Mouse (Mus musculus) midbrain, embryonic 10.5 days (tissue): ENCODE data around the gene Cdc7. TPM values are rescaled to one million over a fixed set of nuclear protein-coding genes. Genes with fewer than 3 reads are reported as not detected.

Source experiments
- DNase-seq: peaks from one replicate; pipeline ENCODE4 v3.0.0-alpha.2; 2017; ENCODE audit warnings: low spot score
- H3K27ac ChIP-seq: fragments of 300-500 bp; sonication (generic); replicated peaks from 2 replicates; pipeline ENCODE4 v1.5.1; 2016; ENCODE audit warnings: mild to moderate bottlenecking
- H3K27me3 ChIP-seq: fragments of 300-500 bp; sonication (generic); 2 replicates; pipeline ENCODE4 v1.6.1; 2016; ENCODE audit warnings: low read depth, mild to moderate bottlenecking; ENCODE audit not compliant: poor library complexity, severe bottlenecking
- H3K36me3 ChIP-seq: fragments of 300-500 bp; sonication (generic); 2 replicates; pipeline ENCODE4 v1.6.1; 2016; ENCODE audit warnings: mild to moderate bottlenecking, moderate library complexity
- H3K4me1 ChIP-seq: fragments of 300-500 bp; sonication (generic); 2 replicates; pipeline ENCODE4 v1.6.1; 2016
- H3K4me3 ChIP-seq: fragments of 300-500 bp; sonication (generic); 2 replicates; pipeline ENCODE4 v1.5.1; 2016; ENCODE audit warnings: mild to moderate bottlenecking, moderate library complexity
- H3K9me3 ChIP-seq: fragments of 300-500 bp; sonication (generic); replicated peaks from 2 replicates; pipeline ENCODE4 v1.6.1; 2016; ENCODE audit warnings: mild to moderate bottlenecking
- WGBS: fragments of 180-500 bp; shearing (Covaris S2); methylation state at CpG from one replicate; pipeline ENCODE4 v1.1.7; 2016; 5-methylcytosine and 5-hydroxymethylcytosine counted together
- polyA plus RNA-seq: library from polyadenylated mRNA; unstranded; fragments of >200 nt; fragmentation: Nextera tagmentation; extraction: Ambion mirVana; gene quantifications from 2 replicates; pipeline ENCODE4 v1.2.1, GENCODE M21; 2016

Cdc7 gene
- polyA plus RNA-seq, 1 experiment from 2014 or later: 63.5 TPM

- WGBS: 64% methylated on average over 2 of the region's 2 CpGs
- Histone ChIP-seq H3K27me3 (no peaks in the 10 kb centered on the region; the same call in 1 of the 2 replicates), H3K36me3 (no peaks in the 10 kb centered on the region), H3K9me3 (no peaks in the 10 kb centered on the region), H3K4me1 (peaks cover 33% of the 10 kb centered on the region), H3K4me3 (no peak overlapping the region), H3K27ac (no peak overlapping the region)
- DNase-seq: no peak
Measured at GRCm38 (mm10) chr5:107017544-107017943, 53.4 kb downstream of the Cdc7 start.

GRCm38 (mm10) chr5:107019057-107019456, 54.9 kb downstream of the Cdc7 start:
- H3K27ac ChIP-seq: no peak overlapping the region
- H3K4me1 ChIP-seq: peaks cover 27% of the 10 kb centered on the region
- H3K4me3 ChIP-seq: no peak overlapping the region
- 88% methylated on average over 5 of the region's 5 CpGs for WGBS
- H3K27me3 ChIP-seq: no peaks in the 10 kb centered on the region; the same call in 1 of the 2 replicates
- no peaks in the 10 kb centered on the region for H3K36me3 ChIP-seq
- H3K9me3 ChIP-seq: no peaks in the 10 kb centered on the region
- no peak for DNase-seq

- WGBS: 85% methylated on average over 6 of the region's 6 CpGs
- Histone ChIP-seq H3K27me3 (no peaks in the 10 kb centered on the region; the same call in 1 of the 2 replicates), H3K4me3 (no peak overlapping the region), H3K27ac (no peak overlapping the region), H3K36me3 (no peaks in the 10 kb centered on the region), H3K4me1 (peaks cover 22% of the 10 kb centered on the region), H3K9me3 (no peaks in the 10 kb centered on the region)
- no peak for DNase-seq
Measured at GRCm38 (mm10) chr5:107019904-107020303, 55.8 kb downstream of the Cdc7 start.

GRCm38 (mm10) chr5:107020366-107020765, 56.2 kb downstream of the Cdc7 start:
- DNase-seq: no peak
- H3K4me1 ChIP-seq: peaks cover 17% of the 10 kb centered on the region
- H3K27ac ChIP-seq: no peak overlapping the region
- 80% methylated on average over 7 of the region's 7 CpGs for WGBS
- H3K4me3 ChIP-seq: no peak overlapping the region
- no peaks in the 10 kb centered on the region for H3K36me3 ChIP-seq
- H3K27me3 ChIP-seq: no peaks in the 10 kb centered on the region; the same call in 1 of the 2 replicates
- no peaks in the 10 kb centered on the region for H3K9me3 ChIP-seq

GRCm38 (mm10) chr5:107021291-107022063, 57.4 kb downstream of the Cdc7 start:
- Histone ChIP-seq H3K4me1 (peaks cover 8% of the 10 kb centered on the region), H3K27ac (no peak overlapping the region), H3K36me3 (no peaks in the 10 kb centered on the region), H3K27me3 (no peaks in the 10 kb centered on the region), H3K9me3 (no peaks in the 10 kb centered on the region), H3K4me3 (no peak overlapping the region)
- DNase-seq: no peak
- WGBS: 93% methylated on average over 14 of the region's 14 CpGs

GRCm38 (mm10) chr5:107022064-107022428, 57.9 kb downstream of the Cdc7 start:
- Histone ChIP-seq H3K9me3 (no peaks in the 10 kb centered on the region), H3K27ac (no peak overlapping the region), H3K36me3 (no peaks in the 10 kb centered on the region), H3K4me3 (no peak overlapping the region), H3K27me3 (no peaks in the 10 kb centered on the region), H3K4me1 (peaks cover 8% of the 10 kb centered on the region)
- WGBS: 91% methylated on average over 3 of the region's 3 CpGs
- no peak for DNase-seq

- H3K4me1 ChIP-seq: peaks cover 8% of the 10 kb centered on the region
- no peak overlapping the region for H3K4me3 ChIP-seq
- WGBS: 77% methylated on average over 5 of the region's 5 CpGs
- no peak overlapping the region for H3K27ac ChIP-seq
- no peak for DNase-seq
- no peaks in the 10 kb centered on the region for H3K36me3 ChIP-seq
- H3K9me3 ChIP-seq: no peaks in the 10 kb centered on the region
- no peaks in the 10 kb centered on the region for H3K27me3 ChIP-seq
Measured at GRCm38 (mm10) chr5:107023951-107024350, 59.8 kb downstream of the Cdc7 start.

GRCm38 (mm10) chr5:107025371-107025770, 61.2 kb downstream of the Cdc7 start:
- H3K27me3 ChIP-seq: no peaks in the 10 kb centered on the region
- H3K36me3 ChIP-seq: no peaks in the 10 kb centered on the region
- no peak overlapping the region for H3K4me3 ChIP-seq
- DNase-seq: no peak
- WGBS: 85% methylated on average over 5 of the region's 5 CpGs
- no peak overlapping the region for H3K27ac ChIP-seq
- peaks cover 6% of the 10 kb centered on the region for H3K4me1 ChIP-seq
- no peaks in the 10 kb centered on the region for H3K9me3 ChIP-seq

GRCm38 (mm10) chr5:107025809-107026208, 61.7 kb downstream of the Cdc7 start:
- DNase-seq: no peak
- H3K9me3 ChIP-seq: no peaks in the 10 kb centered on the region
- H3K4me3 ChIP-seq: no peak overlapping the region
- 89% methylated on average over 8 of the region's 8 CpGs for WGBS
- H3K4me1 ChIP-seq: 0 out of 2 replicates have a peak, but pooled peaks cover 3% of the 10 kb centered on the region
- H3K27me3 ChIP-seq: no peaks in the 10 kb centered on the region
- no peaks in the 10 kb centered on the region for H3K36me3 ChIP-seq
- no peak overlapping the region for H3K27ac ChIP-seq

GRCm38 (mm10) chr5:107027616-107028015, 63.5 kb downstream of the Cdc7 start:
- DNase-seq: no peak
- Histone ChIP-seq H3K9me3 (no peaks in the 10 kb centered on the region), H3K27me3 (no peaks in the 10 kb centered on the region), H3K4me1 (0 out of 2 replicates have a peak, but pooled peaks cover 3% of the 10 kb centered on the region), H3K36me3 (no peaks in the 10 kb centered on the region), H3K4me3 (no peak overlapping the region), H3K27ac (no peak overlapping the region)
- WGBS: 87% methylated on average over 6 of the region's 6 CpGs

GRCm38 (mm10) chr5:107028557-107028956, 64.4 kb downstream of the Cdc7 start:
- H3K36me3 ChIP-seq: no peaks in the 10 kb centered on the region
- H3K27me3 ChIP-seq: no peaks in the 10 kb centered on the region
- no peak overlapping the region for H3K27ac ChIP-seq
- no peak overlapping the region for H3K4me3 ChIP-seq
- DNase-seq: no peak
- no peaks in the 10 kb centered on the region for H3K9me3 ChIP-seq
- 0 out of 2 replicates have a peak, but pooled peaks cover 3% of the 10 kb centered on the region for H3K4me1 ChIP-seq
- WGBS: 68% methylated on average over 1 of the region's 1 CpGs

- no peak for DNase-seq
- 0 out of 2 replicates have a peak, but pooled peaks cover 3% of the 10 kb centered on the region for H3K4me1 ChIP-seq
- no peak overlapping the region for H3K4me3 ChIP-seq
- no peaks in the 10 kb centered on the region for H3K27me3 ChIP-seq
- H3K27ac ChIP-seq: no peak overlapping the region
- H3K36me3 ChIP-seq: no peaks in the 10 kb centered on the region
- H3K9me3 ChIP-seq: no peaks in the 10 kb centered on the region
- WGBS: 77% methylated on average over 4 of the region's 4 CpGs
Measured at GRCm38 (mm10) chr5:107029801-107030200, 65.7 kb downstream of the Cdc7 start.

GRCm38 (mm10) chr5:107030821-107031220, 66.7 kb downstream of the Cdc7 start:
- WGBS: 93% methylated on average over 10 of the region's 10 CpGs
- no peaks in the 10 kb centered on the region for H3K36me3 ChIP-seq
- no peak overlapping the region for H3K4me3 ChIP-seq
- H3K27me3 ChIP-seq: no peaks in the 10 kb centered on the region
- no peak for DNase-seq
- H3K4me1 ChIP-seq: 0 out of 2 replicates have a peak, but pooled peaks cover 3% of the 10 kb centered on the region
- no peaks in the 10 kb centered on the region for H3K9me3 ChIP-seq
- no peak overlapping the region for H3K27ac ChIP-seq
